Mouse (Mus musculus) hindbrain, embryonic 12.5 days (tissue): ENCODE data around the gene Klhl7. TPM values are rescaled to one million over a fixed set of nuclear protein-coding genes. Genes with fewer than 3 reads are reported as not detected.

ENCODE experiments used
- ATAC-seq: fragments of 200-750 bp; cut with Nextera tagmentation; 2 replicates; pipeline ENCODE4 v1.8.0; 2017; ENCODE audit warnings: moderate TSS enrichment; ENCODE audit not compliant: low FRiP score
- H3K27ac ChIP-seq: fragments of 300-500 bp; sonication (generic); 2 replicates; pipeline ENCODE4 v1.5.1; 2016; ENCODE audit warnings: mild to moderate bottlenecking
- H3K27me3 ChIP-seq: fragments of 300-500 bp; sonication (generic); 2 replicates; pipeline ENCODE4 v1.6.1; 2016; ENCODE audit warnings: mild to moderate bottlenecking
- H3K36me3 ChIP-seq: fragments of 300-500 bp; sonication (generic); 2 replicates; pipeline ENCODE4 v1.6.1; 2016; ENCODE audit warnings: mild to moderate bottlenecking
- H3K4me1 ChIP-seq: fragments of 300-500 bp; sonication (generic); 2 replicates; pipeline ENCODE4 v1.6.1; 2016
- H3K4me2 ChIP-seq: fragments of 300-500 bp; sonication (generic); replicated peaks from 2 replicates; pipeline ENCODE4 v1.6.1; 2016; ENCODE audit warnings: mild to moderate bottlenecking
- H3K4me3 ChIP-seq: fragments of 300-500 bp; sonication (generic); 2 replicates; pipeline ENCODE4 v1.5.1; 2016; ENCODE audit warnings: mild to moderate bottlenecking
- H3K9ac ChIP-seq: fragments of 300-500 bp; sonication (generic); 2 replicates; pipeline ENCODE4 v1.6.1; 2016; ENCODE audit warnings: mild to moderate bottlenecking, moderate library complexity
- H3K9me3 ChIP-seq: fragments of 300-500 bp; sonication (generic); replicated peaks from 2 replicates; pipeline ENCODE4 v1.6.1; 2016; ENCODE audit warnings: mild to moderate bottlenecking
- WGBS: fragments of 180-500 bp; shearing (Covaris S2); methylation state at CpG from one replicate; pipeline ENCODE4 v1.1.7; 2016; 5-methylcytosine and 5-hydroxymethylcytosine counted together
- polyA plus RNA-seq: library from polyadenylated mRNA; unstranded; fragments of >200 nt; fragmentation: Nextera tagmentation; extraction: Ambion mirVana; gene quantifications from 2 replicates; pipeline ENCODE4 v1.2.1, GENCODE M21; 2016

Gene Klhl7
- polyA plus RNA-seq, 1 experiment from 2014 or later = 113 TPM

GRCm38 (mm10) chr5:24126967-24127366 lies 26.6 kb downstream of the Klhl7 start:
- Histone ChIP-seq H3K36me3 (peaks cover 14% of the 10 kb centered on the region; the same call in 1 of the 2 replicates), H3K4me3 (no peak overlapping the region), H3K9me3 (no peaks in the 10 kb centered on the region), H3K27ac (no peak overlapping the region), H3K4me2 (no peak overlapping the region), H3K9ac (no peak overlapping the region), H3K27me3 (no peaks in the 10 kb centered on the region), H3K4me1 (peaks cover 11% of the 10 kb centered on the region)
- ATAC-seq = no peak
- WGBS = 87% methylated on average over 4 of the region's 4 CpGs

GRCm38 (mm10) chr5:24146964-24147363 lies 46.6 kb downstream of the Klhl7 start:
- Histone ChIP-seq H3K27me3 (no peaks in the 10 kb centered on the region), H3K4me1 (no peaks in the 10 kb centered on the region), H3K27ac (no peak overlapping the region), H3K9ac (no peak overlapping the region), H3K4me2 (no peak overlapping the region), H3K9me3 (no peaks in the 10 kb centered on the region), H3K36me3 (peaks cover 70% of the 10 kb centered on the region), H3K4me3 (no peak overlapping the region)
- no peak for ATAC-seq
- 92% methylated on average over 5 of the region's 5 CpGs for WGBS

- no peaks in the 10 kb centered on the region for H3K9me3 ChIP-seq
- no peaks in the 10 kb centered on the region for H3K27me3 ChIP-seq
- H3K4me2 ChIP-seq = no peak overlapping the region
- H3K4me3 ChIP-seq = no peak overlapping the region
- no peak for ATAC-seq
- H3K27ac ChIP-seq = no peak overlapping the region
- no peak overlapping the region for H3K9ac ChIP-seq
- no peaks in the 10 kb centered on the region for H3K4me1 ChIP-seq
- peaks cover 46% of the 10 kb centered on the region for H3K36me3 ChIP-seq
Measured at GRCm38 (mm10) chr5:24152199-24152598, 51.8 kb downstream of the Klhl7 start.

- H3K4me1 ChIP-seq = no peaks in the 10 kb centered on the region
- H3K27ac ChIP-seq = no peak overlapping the region
- no peak for ATAC-seq
- H3K9ac ChIP-seq = no peak overlapping the region
- 92% methylated on average over 6 of the region's 6 CpGs for WGBS
- peaks cover 36% of the 10 kb centered on the region for H3K36me3 ChIP-seq
- no peak overlapping the region for H3K4me2 ChIP-seq
- H3K9me3 ChIP-seq = no peaks in the 10 kb centered on the region
- no peaks in the 10 kb centered on the region for H3K27me3 ChIP-seq
- H3K4me3 ChIP-seq = no peak overlapping the region
Measured at GRCm38 (mm10) chr5:24156774-24157173, 56.4 kb downstream of the Klhl7 start.

- H3K27ac ChIP-seq = peak within 1 kb of the TSS; percentile 87
- no peaks in the 10 kb centered on the region for H3K9me3 ChIP-seq
- H3K27me3 ChIP-seq = no peaks in the 10 kb centered on the region
- H3K9ac ChIP-seq = peak within 1 kb of the TSS; percentile 87
- H3K4me3 ChIP-seq = peak within 1 kb of the TSS; percentile 71
- peak; percentile 97 for ATAC-seq
- peak within 1 kb of the TSS; percentile 71 for H3K4me2 ChIP-seq
- peaks cover 14% of the 10 kb centered on the region for H3K36me3 ChIP-seq
- H3K4me1 ChIP-seq = peaks cover 8% of the 10 kb centered on the region; the same call in 1 of the 2 replicates
- WGBS = under 1% methylated on average over 52 of the region's 52 CpGs
Measured at GRCm38 (mm10) chr5:24164789-24165445, 64.5 kb downstream of the Klhl7 start, which contains the start of gene Nupl2. TSS of gene Nupl2 (plus strand) at chr5:24164963.

- H3K9me3 ChIP-seq = no peaks in the 10 kb centered on the region
- no peak overlapping the region for H3K27ac ChIP-seq
- H3K4me3 ChIP-seq = no peak overlapping the region
- no peak for ATAC-seq
- H3K4me2 ChIP-seq = no peak overlapping the region
- H3K36me3 ChIP-seq = peaks cover 27% of the 10 kb centered on the region
- H3K9ac ChIP-seq = no peak overlapping the region
- H3K4me1 ChIP-seq = peaks cover 8% of the 10 kb centered on the region; the same call in 1 of the 2 replicates
- no peaks in the 10 kb centered on the region for H3K27me3 ChIP-seq
- WGBS = 50% methylated on average over 5 of the region's 5 CpGs
Measured at GRCm38 (mm10) chr5:24167263-24167662, 66.9 kb downstream of the Klhl7 start.

GRCm38 (mm10) chr5:24169881-24170280 lies 69.5 kb downstream of the Klhl7 start:
- no peak overlapping the region for H3K27ac ChIP-seq
- peaks cover 39% of the 10 kb centered on the region for H3K36me3 ChIP-seq
- no peak overlapping the region for H3K4me2 ChIP-seq
- 94% methylated on average over 6 of the region's 6 CpGs for WGBS
- peaks cover 8% of the 10 kb centered on the region; the same call in 1 of the 2 replicates for H3K4me1 ChIP-seq
- H3K9me3 ChIP-seq = no peaks in the 10 kb centered on the region
- H3K4me3 ChIP-seq = no peak overlapping the region
- no peak overlapping the region for H3K9ac ChIP-seq
- no peak for ATAC-seq
- no peaks in the 10 kb centered on the region for H3K27me3 ChIP-seq

- no peak overlapping the region for H3K4me2 ChIP-seq
- H3K9ac ChIP-seq = no peak overlapping the region
- no peaks in the 10 kb centered on the region for H3K9me3 ChIP-seq
- H3K27ac ChIP-seq = no peak overlapping the region
- no peaks in the 10 kb centered on the region for H3K27me3 ChIP-seq
- no peaks in the 10 kb centered on the region for H3K4me1 ChIP-seq
- H3K36me3 ChIP-seq = peaks cover 39% of the 10 kb centered on the region
- H3K4me3 ChIP-seq = no peak overlapping the region
- ATAC-seq = no peak
Measured at GRCm38 (mm10) chr5:24172092-24172491, 71.7 kb downstream of the Klhl7 start.

- WGBS = 96% methylated on average over 16 of the region's 16 CpGs
- H3K9me3 ChIP-seq = peaks cover 7% of the 10 kb centered on the region
- ATAC-seq = no peak
- no peaks in the 10 kb centered on the region for H3K4me1 ChIP-seq
- H3K27me3 ChIP-seq = no peaks in the 10 kb centered on the region
- peaks cover 55% of the 10 kb centered on the region for H3K36me3 ChIP-seq
- H3K4me3 ChIP-seq = no peak overlapping the region
- H3K27ac ChIP-seq = no peak overlapping the region
- no peak overlapping the region for H3K4me2 ChIP-seq
- H3K9ac ChIP-seq = no peak overlapping the region
Measured at GRCm38 (mm10) chr5:24181514-24182295, 81.3 kb downstream of the Klhl7 start.

GRCm38 (mm10) chr5:24182296-24182734 lies 81.9 kb downstream of the Klhl7 start:
- no peak overlapping the region for H3K27ac ChIP-seq
- no peak overlapping the region for H3K4me2 ChIP-seq
- no peaks in the 10 kb centered on the region for H3K4me1 ChIP-seq
- H3K9me3 ChIP-seq = peaks cover 7% of the 10 kb centered on the region
- H3K9ac ChIP-seq = no peak overlapping the region
- H3K27me3 ChIP-seq = no peaks in the 10 kb centered on the region
- H3K36me3 ChIP-seq = peaks cover 58% of the 10 kb centered on the region
- ATAC-seq = no peak
- 93% methylated on average over 9 of the region's 9 CpGs for WGBS
- H3K4me3 ChIP-seq = no peak overlapping the region

- no peak for ATAC-seq
- Histone ChIP-seq H3K4me3 (no peak overlapping the region), H3K36me3 (peaks cover 51% of the 10 kb centered on the region), H3K4me2 (no peak overlapping the region), H3K27ac (no peak overlapping the region), H3K4me1 (no peaks in the 10 kb centered on the region), H3K27me3 (no peaks in the 10 kb centered on the region), H3K9me3 (peaks cover 7% of the 10 kb centered on the region), H3K9ac (no peak overlapping the region)
- 94% methylated on average over 6 of the region's 6 CpGs for WGBS
Measured at GRCm38 (mm10) chr5:24183096-24183495, 82.7 kb downstream of the Klhl7 start.

GRCm38 (mm10) chr5:24184011-24184410 lies 83.6 kb downstream of the Klhl7 start:
- H3K4me2 ChIP-seq = no peak overlapping the region
- H3K36me3 ChIP-seq = peaks cover 47% of the 10 kb centered on the region
- no peaks in the 10 kb centered on the region for H3K27me3 ChIP-seq
- ATAC-seq = no peak
- H3K4me1 ChIP-seq = no peaks in the 10 kb centered on the region
- H3K4me3 ChIP-seq = no peak overlapping the region
- peaks cover 7% of the 10 kb centered on the region for H3K9me3 ChIP-seq
- H3K9ac ChIP-seq = no peak overlapping the region
- WGBS = 92% methylated on average over 5 of the region's 5 CpGs
- H3K27ac ChIP-seq = no peak overlapping the region
